Mouse (Mus musculus) small intestine, adult 2 months (tissue): ENCODE results near the gene Gm4779. TPM values are rescaled to one million over a fixed set of nuclear protein-coding genes. Genes with fewer than 3 reads are reported as not detected.
"Not testable (repeated sequence)": the region's sequence is repeated elsewhere in the genome, so short reads cannot be mapped to it uniquely, and the experiment has no call there.

Source experiments
- H3K27ac ChIP-seq: fragments of 200-500 bp; 2 replicates; pipeline ENCODE4 v1.5.1; 2012; ENCODE audit warnings: low read depth, low read length, control low read depth, inconsistent platforms; ENCODE audit not compliant: insufficient read depth
- H3K27me3 ChIP-seq: fragments of 200-500 bp; 2 replicates; pipeline ENCODE4 v1.6.1; 2012; ENCODE audit warnings: mild to moderate bottlenecking, moderate library complexity, low read length, inconsistent platforms; ENCODE audit not compliant: control insufficient read depth, insufficient read depth
- H3K36me3 ChIP-seq: fragments of 200-500 bp; 2 replicates; pipeline ENCODE4 v1.6.1; 2012; ENCODE audit warnings: mild to moderate bottlenecking, low read length, control low read depth, inconsistent platforms; ENCODE audit not compliant: control insufficient read depth, insufficient read depth
- H3K4me1 ChIP-seq: fragments of 200-500 bp; 2 replicates; pipeline ENCODE4 v1.6.1; 2012; ENCODE audit warnings: low read length, inconsistent platforms, mixed read lengths; ENCODE audit not compliant: control insufficient read depth, insufficient read depth, insufficient read length
- H3K4me3 ChIP-seq: fragments of 200-500 bp; 2 replicates; pipeline ENCODE4 v1.5.1; 2012; ENCODE audit warnings: low read depth, mild to moderate bottlenecking, control low read depth, inconsistent platforms, low read length, moderate library complexity
- CTCF ChIP-seq: fragments of 200-500 bp; IDR thresholded peaks from 2 replicates; pipeline ENCODE4 v1.5.1; 2012; ENCODE audit warnings: low read depth, mild to moderate bottlenecking, control low read depth, inconsistent platforms, low read length, moderate library complexity, mixed read lengths; ENCODE audit not compliant: insufficient replicate concordance, insufficient read length; ENCODE audit errors: extremely low read depth
- POLR2A ChIP-seq: fragments of 200-500 bp; IDR thresholded peaks from 2 replicates; pipeline ENCODE4 v1.6.1; 2012; ENCODE audit warnings: low read depth, mild to moderate bottlenecking, control low read depth, inconsistent platforms, low read length, moderate library complexity
- WGBS: fragments of 180-500 bp; shearing (Covaris S2); methylation state at CpG from one replicate; pipeline ENCODE4 v1.1.7; 2018; 5-methylcytosine and 5-hydroxymethylcytosine counted together
- polyA plus RNA-seq: library from polyadenylated mRNA; depleted of rRNA; stranded (reverse); fragments of >200 nt; gene quantifications from 2 replicates; pipeline ENCODE4 v1.2.3, GENCODE M21; 2012; rRNA removed

Gene Gm4779
- not detected in 2 replicates for polyA plus RNA-seq

DNA sequence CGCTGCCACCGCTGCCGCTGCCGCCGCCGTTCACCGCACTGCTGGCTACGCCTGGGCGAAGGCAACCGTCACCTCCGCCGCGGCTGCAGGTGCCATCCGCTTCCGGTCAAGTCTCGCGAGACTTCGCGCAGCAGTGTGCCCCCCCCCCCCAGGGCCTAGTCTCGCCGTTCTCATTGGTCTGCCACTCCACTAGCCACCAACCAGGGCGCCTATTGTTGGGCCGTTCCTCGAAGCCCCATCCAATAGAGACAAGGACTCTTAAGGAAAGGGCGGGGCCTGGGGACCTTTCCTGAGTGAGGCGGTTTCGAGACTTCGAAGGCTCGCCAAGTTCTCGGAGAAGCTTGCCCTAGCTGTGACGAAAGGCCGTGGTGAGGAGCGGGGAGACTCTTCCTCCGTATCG is at the start of gene Gm4779, which contains the start of gene 8030474K03Rik:
Gene Gm4779, minus strand, starts transcription at position 82 of the 400 bp plus-strand sequence.
Gene 8030474K03Rik, plus strand, starts transcription at position 315 of the 400 bp plus-strand sequence.
- H3K4me1 ChIP-seq = no peaks in the 10 kb centered on the region
- no peak for TF ChIP-seq CTCF
- TF ChIP-seq POLR2A = no peak
- H3K36me3 ChIP-seq = no peaks in the 10 kb centered on the region
- no peak within 1 kb of the TSS for H3K27ac ChIP-seq
- WGBS = 94% methylated on average over 35 of the region's 35 CpGs
- H3K4me3 ChIP-seq = no peak within 1 kb of the TSS
- H3K27me3 ChIP-seq = no peaks in the 10 kb centered on the region

DNA sequence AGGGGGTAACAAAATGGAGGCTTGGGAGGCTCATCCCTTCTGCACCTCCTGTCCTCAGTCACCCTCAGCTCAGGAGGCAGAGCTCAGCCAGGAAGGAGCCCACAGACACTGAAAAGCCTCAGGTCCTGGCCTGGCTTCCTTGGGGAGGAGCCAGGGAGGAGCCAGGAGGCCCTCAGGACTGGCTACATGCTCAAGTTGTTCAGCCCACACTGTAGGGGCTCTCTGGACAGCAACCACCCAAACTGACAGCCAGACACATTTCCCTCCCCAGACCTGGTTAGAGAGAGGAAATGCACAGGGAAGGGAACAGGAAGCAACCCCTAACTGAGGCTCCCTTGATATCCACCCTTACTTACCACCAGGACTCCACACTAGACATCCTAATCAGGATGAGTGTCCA is 25.8 kb upstream of the Gm4779 start:
- H3K27me3 ChIP-seq, H3K4me3 ChIP-seq, H3K4me1 ChIP-seq, H3K36me3 ChIP-seq, H3K27ac ChIP-seq: not testable (repeated sequence)

DNA sequence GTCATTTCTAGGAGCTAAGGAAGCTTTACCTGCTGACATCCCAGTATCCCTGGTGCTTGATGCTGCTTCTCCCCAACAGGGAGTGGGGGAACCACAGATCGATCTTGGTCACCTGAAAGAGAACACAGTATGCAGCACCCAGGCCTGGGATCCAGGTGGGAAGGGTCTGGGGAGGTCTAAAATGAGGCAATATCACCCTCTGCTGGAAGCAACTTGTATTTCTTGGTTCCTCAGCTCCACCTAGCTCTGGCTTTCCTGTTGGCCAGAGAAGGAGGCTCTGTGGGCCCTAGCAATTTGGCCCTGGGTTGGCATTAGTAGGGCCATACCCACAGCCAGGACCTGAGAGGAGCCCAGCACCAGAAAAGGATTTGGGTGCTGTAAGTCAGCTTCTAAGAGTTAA is 24.9 kb upstream of the Gm4779 start:
- WGBS = 32% methylated on average over 1 of the region's 1 CpGs
- Histone ChIP-seq H3K4me3 (no peak overlapping the region), H3K4me1 (no peaks in the 10 kb centered on the region), H3K27ac (no peak overlapping the region), H3K27me3 (no peaks in the 10 kb centered on the region), H3K36me3 (no peaks in the 10 kb centered on the region)
- no peak for TF ChIP-seq CTCF
- no peak for TF ChIP-seq POLR2A

DNA sequence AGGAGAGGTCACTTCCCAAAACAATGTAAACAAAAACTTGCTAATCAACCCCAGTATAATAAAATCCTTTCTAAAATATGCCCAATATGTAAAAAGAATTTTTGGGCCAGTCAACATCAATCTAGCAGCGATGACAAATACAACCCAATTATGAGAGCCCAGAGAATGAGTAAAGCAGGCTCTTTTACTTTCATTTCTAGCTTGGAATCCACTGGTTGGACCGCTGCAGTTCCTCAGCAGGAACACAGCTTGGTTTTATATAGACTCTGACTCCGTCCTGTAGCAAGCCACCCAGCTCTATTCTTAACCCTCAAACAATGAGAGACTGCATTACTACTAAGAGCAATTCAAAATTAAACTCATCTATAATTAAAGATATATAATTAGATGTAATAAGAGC is 17.5 kb upstream of the Gm4779 start:
- no peaks in the 10 kb centered on the region for H3K36me3 ChIP-seq
- H3K27ac ChIP-seq = no peak overlapping the region
- H3K27me3 ChIP-seq = no peaks in the 10 kb centered on the region
- H3K4me1 ChIP-seq = no peaks in the 10 kb centered on the region
- H3K4me3 ChIP-seq = no peak overlapping the region
- TF ChIP-seq POLR2A = no peak
- TF ChIP-seq CTCF = no peak
- 25% methylated on average over 3 of the region's 3 CpGs for WGBS

DNA sequence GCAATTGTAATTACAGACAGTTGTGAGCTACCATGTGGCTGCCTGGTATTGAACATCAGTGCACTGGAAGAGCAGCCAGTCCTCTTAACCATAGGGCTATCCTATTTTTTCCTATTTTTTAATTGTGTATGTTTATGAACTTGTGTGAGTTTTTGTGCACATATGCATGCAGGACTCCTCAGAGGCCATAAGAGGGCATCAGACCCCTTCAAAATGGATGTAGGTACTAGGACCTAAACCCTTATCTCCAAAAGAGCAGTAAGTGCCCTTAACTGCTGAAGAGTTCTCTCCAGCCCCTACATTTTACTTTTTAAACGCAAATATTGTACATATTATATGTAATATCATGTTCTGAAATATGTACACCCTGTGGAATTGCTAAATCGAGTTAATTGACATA is 11.3 kb upstream of the Gm4779 start:
- 35% methylated on average over 2 of the region's 2 CpGs for WGBS
- no peak overlapping the region for H3K27ac ChIP-seq
- H3K27me3 ChIP-seq = no peaks in the 10 kb centered on the region
- H3K4me1 ChIP-seq = no peaks in the 10 kb centered on the region
- no peak overlapping the region for H3K4me3 ChIP-seq
- TF ChIP-seq POLR2A (no peak), CTCF (no peak)
- H3K36me3 ChIP-seq = no peaks in the 10 kb centered on the region

DNA sequence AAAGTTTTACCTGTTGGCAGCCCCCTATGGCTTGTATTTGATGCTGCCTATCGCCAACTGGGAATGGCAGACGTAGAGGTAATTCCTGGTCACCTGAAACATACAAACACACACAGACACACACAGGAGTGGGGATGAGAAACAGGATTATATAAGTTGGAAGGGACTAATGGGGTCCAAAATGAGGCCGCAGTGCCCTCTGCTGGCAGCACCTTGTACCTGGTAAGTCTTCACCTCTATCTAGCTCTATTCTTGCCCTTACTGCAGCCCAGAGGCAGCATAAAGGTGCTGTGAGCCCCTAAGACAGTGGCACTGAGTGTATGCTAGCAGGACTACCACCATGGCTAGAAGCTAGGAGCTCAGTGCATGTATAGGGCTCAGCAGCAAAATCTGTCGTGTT is 2.7 kb downstream of the Gm4779 start:
- TF ChIP-seq POLR2A (no peak), CTCF (peak; percentile 47; the same call in 1 of the 2 replicates)
- no peaks in the 10 kb centered on the region for H3K27me3 ChIP-seq
- no peaks in the 10 kb centered on the region for H3K4me1 ChIP-seq
- WGBS = 35% methylated on average over 4 of the region's 4 CpGs
- H3K4me3 ChIP-seq = no peak overlapping the region
- H3K36me3 ChIP-seq = no peaks in the 10 kb centered on the region
- no peak overlapping the region for H3K27ac ChIP-seq

DNA sequence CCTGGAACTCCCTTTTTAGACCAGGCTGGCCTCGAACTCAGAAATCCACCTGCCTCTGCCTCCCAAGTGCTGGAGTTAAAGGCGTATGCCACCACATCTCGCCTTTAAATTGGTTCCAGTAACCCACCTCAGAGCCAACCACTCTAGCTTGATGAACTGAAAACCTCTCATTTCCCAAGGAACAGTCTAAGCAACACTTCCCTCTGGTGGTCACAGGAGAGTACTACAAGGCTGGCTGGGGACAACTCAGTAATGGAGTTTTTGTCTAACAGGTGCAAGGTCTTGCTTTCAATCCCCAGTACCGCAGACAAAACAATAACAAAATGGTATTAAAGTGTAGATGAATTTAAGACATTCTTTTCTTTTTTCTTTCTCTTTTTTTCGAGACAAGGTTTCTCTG is 22.2 kb downstream of the Gm4779 start:
- Histone ChIP-seq H3K4me3 (no peak overlapping the region), H3K27me3 (no peaks in the 10 kb centered on the region), H3K27ac (no peak overlapping the region), H3K4me1 (no peaks in the 10 kb centered on the region), H3K36me3 (no peaks in the 10 kb centered on the region)
- 42% methylated on average over 5 of the region's 5 CpGs for WGBS
- TF ChIP-seq CTCF = no peak
- no peak for TF ChIP-seq POLR2A

DNA sequence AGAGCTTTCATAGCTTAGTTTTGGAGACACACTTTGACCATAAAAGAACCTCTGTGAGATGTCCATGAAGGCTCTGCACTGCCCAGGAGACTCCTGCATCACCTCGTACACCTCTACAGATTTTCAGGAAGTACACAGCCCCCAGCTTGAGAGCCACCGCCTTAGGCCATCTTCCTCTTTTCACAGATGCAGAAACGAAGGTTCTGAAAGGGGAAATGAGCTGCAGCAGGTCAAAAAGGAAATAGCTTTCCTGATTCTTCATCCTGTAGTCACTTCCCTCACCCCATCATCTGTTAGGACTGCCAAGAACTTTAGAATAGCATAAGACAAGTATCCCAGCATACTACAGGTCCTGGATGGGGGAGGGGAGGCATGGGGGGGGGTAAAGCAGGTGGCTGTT is 23.9 kb downstream of the Gm4779 start:
- H3K27me3 ChIP-seq = no peaks in the 10 kb centered on the region
- WGBS = 67% methylated on average over 3 of the region's 3 CpGs
- TF ChIP-seq CTCF = no peak
- TF ChIP-seq POLR2A = no peak
- no peaks in the 10 kb centered on the region for H3K4me1 ChIP-seq
- H3K36me3 ChIP-seq = no peaks in the 10 kb centered on the region
- no peak overlapping the region for H3K27ac ChIP-seq
- H3K4me3 ChIP-seq = no peak overlapping the region
